Mouse (Mus musculus): ENCODE measurements around the gene Rabgap1l. TPM values are rescaled to one million over a fixed set of nuclear protein-coding genes. Genes with fewer than 3 reads are reported as not detected.
"Not testable (repeated sequence)": the region's sequence is repeated elsewhere in the genome, so short reads cannot be mapped to it uniquely, and the experiment has no call there.

Rabgap1l gene
- polyA plus RNA-seq, 1 experiment from 2014 or later = 16.7 TPM

- Histone ChIP-seq H3K4me2 (ENCODE audit: low read depth, low read length) (no peak overlapping the region), H3K36me3 (ENCODE audit: control insufficient read depth, insufficient read depth, low read length) (no peaks in the 10 kb centered on the region), H3K4me1 (ENCODE audit: control insufficient read depth, insufficient read depth, low read length) (no peaks in the 10 kb centered on the region), H3K27ac (ENCODE audit: low read length) (no peak overlapping the region), H3K27me3 (replicated peaks; ENCODE audit: control insufficient read depth, insufficient read depth, low read length) (no peaks in the 10 kb centered on the region), H3K9ac (ENCODE audit: low read depth, low read length) (no peak overlapping the region), H3K9me3 (ENCODE audit: control insufficient read depth, low read length) (no peaks in the 10 kb centered on the region), H3K4me3 (ENCODE audit: low read length) (no peak overlapping the region)
- WGBS = 71% methylated on average over 1 of the region's 1 CpGs
- no peak for ATAC-seq
Measured at GRCm38 (mm10) chr1:160446823-160447222, 346.2 kb downstream of the Rabgap1l start.

- no peaks in the 10 kb centered on the region for H3K9me3 ChIP-seq (ENCODE audit: control insufficient read depth, low read length)
- no peak overlapping the region for H3K4me3 ChIP-seq (ENCODE audit: low read length)
- H3K36me3 ChIP-seq (ENCODE audit: control insufficient read depth, insufficient read depth, low read length) = no peaks in the 10 kb centered on the region
- H3K27me3 ChIP-seq (replicated peaks; ENCODE audit: control insufficient read depth, insufficient read depth, low read length) = no peaks in the 10 kb centered on the region
- H3K4me2 ChIP-seq (ENCODE audit: low read depth, low read length) = no peak overlapping the region
- H3K4me1 ChIP-seq (ENCODE audit: control insufficient read depth, insufficient read depth, low read length) = no peaks in the 10 kb centered on the region
- WGBS = 80% methylated on average over 1 of the region's 1 CpGs
- no peak overlapping the region for H3K27ac ChIP-seq (ENCODE audit: low read length)
- H3K9ac ChIP-seq (ENCODE audit: low read depth, low read length) = no peak overlapping the region
- no peak for ATAC-seq
Measured at GRCm38 (mm10) chr1:160443506-160443905, 349.5 kb downstream of the Rabgap1l start.

GRCm38 (mm10) chr1:160441679-160442078, 351.3 kb downstream of the Rabgap1l start:
- Histone ChIP-seq H3K4me1 (ENCODE audit: control insufficient read depth, insufficient read depth, low read length) (no peaks in the 10 kb centered on the region), H3K9ac (ENCODE audit: low read depth, low read length) (no peak overlapping the region), H3K27me3 (replicated peaks; ENCODE audit: control insufficient read depth, insufficient read depth, low read length) (no peaks in the 10 kb centered on the region), H3K4me2 (ENCODE audit: low read depth, low read length) (no peak overlapping the region), H3K9me3 (ENCODE audit: control insufficient read depth, low read length) (no peaks in the 10 kb centered on the region), H3K4me3 (ENCODE audit: low read length) (no peak overlapping the region), H3K36me3 (ENCODE audit: control insufficient read depth, insufficient read depth, low read length) (no peaks in the 10 kb centered on the region), H3K27ac (ENCODE audit: low read length) (no peak overlapping the region)
- no peak for ATAC-seq
- 80% methylated on average over 2 of the region's 2 CpGs for WGBS

GRCm38 (mm10) chr1:160441161-160441560, 351.9 kb downstream of the Rabgap1l start:
- no peak for ATAC-seq
- no peak overlapping the region for H3K9ac ChIP-seq (ENCODE audit: low read depth, low read length)
- no peaks in the 10 kb centered on the region for H3K36me3 ChIP-seq (ENCODE audit: control insufficient read depth, insufficient read depth, low read length)
- 85% methylated on average over 5 of the region's 5 CpGs for WGBS
- H3K4me3 ChIP-seq (ENCODE audit: low read length) = no peak overlapping the region
- no peak overlapping the region for H3K27ac ChIP-seq (ENCODE audit: low read length)
- no peak overlapping the region for H3K4me2 ChIP-seq (ENCODE audit: low read depth, low read length)
- no peaks in the 10 kb centered on the region for H3K9me3 ChIP-seq (ENCODE audit: control insufficient read depth, low read length)
- no peaks in the 10 kb centered on the region for H3K27me3 ChIP-seq (replicated peaks; ENCODE audit: control insufficient read depth, insufficient read depth, low read length)
- no peaks in the 10 kb centered on the region for H3K4me1 ChIP-seq (ENCODE audit: control insufficient read depth, insufficient read depth, low read length)

- H3K9me3 ChIP-seq (ENCODE audit: control insufficient read depth, low read length) = no peaks in the 10 kb centered on the region
- H3K4me2 ChIP-seq (ENCODE audit: low read depth, low read length) = no peak overlapping the region
- no peak overlapping the region for H3K27ac ChIP-seq (ENCODE audit: low read length)
- WGBS = 67% methylated on average over 4 of the region's 4 CpGs
- H3K4me3 ChIP-seq (ENCODE audit: low read length) = no peak overlapping the region
- H3K27me3 ChIP-seq (replicated peaks; ENCODE audit: control insufficient read depth, insufficient read depth, low read length) = no peaks in the 10 kb centered on the region
- H3K4me1 ChIP-seq (ENCODE audit: control insufficient read depth, insufficient read depth, low read length) = no peaks in the 10 kb centered on the region
- H3K9ac ChIP-seq (ENCODE audit: low read depth, low read length) = no peak overlapping the region
- ATAC-seq = no peak
- no peaks in the 10 kb centered on the region for H3K36me3 ChIP-seq (ENCODE audit: control insufficient read depth, insufficient read depth, low read length)
Measured at GRCm38 (mm10) chr1:160438820-160439219, 354.2 kb downstream of the Rabgap1l start.

GRCm38 (mm10) chr1:160417196-160417854, 375.7 kb downstream of the Rabgap1l start:
- Histone ChIP-seq H3K27me3 (replicated peaks; ENCODE audit: control insufficient read depth, insufficient read depth, low read length) (no peaks in the 10 kb centered on the region), H3K36me3 (ENCODE audit: control insufficient read depth, insufficient read depth, low read length) (no peaks in the 10 kb centered on the region), H3K4me2 (ENCODE audit: low read depth, low read length) (no peak overlapping the region)

GRCm38 (mm10) chr1:160410822-160411221, 382.2 kb downstream of the Rabgap1l start:
- no peak overlapping the region for H3K4me2 ChIP-seq (ENCODE audit: low read depth, low read length)
- no peak for ATAC-seq
- no peak overlapping the region for H3K27ac ChIP-seq (ENCODE audit: low read length)
- no peak overlapping the region for H3K4me3 ChIP-seq (ENCODE audit: low read length)
- no peaks in the 10 kb centered on the region for H3K9me3 ChIP-seq (ENCODE audit: control insufficient read depth, low read length)
- H3K36me3 ChIP-seq (ENCODE audit: control insufficient read depth, insufficient read depth, low read length) = no peaks in the 10 kb centered on the region
- H3K9ac ChIP-seq (ENCODE audit: low read depth, low read length) = no peak overlapping the region
- WGBS = 37% methylated on average over 5 of the region's 5 CpGs
- no peaks in the 10 kb centered on the region for H3K27me3 ChIP-seq (replicated peaks; ENCODE audit: control insufficient read depth, insufficient read depth, low read length)
- no peaks in the 10 kb centered on the region for H3K4me1 ChIP-seq (ENCODE audit: control insufficient read depth, insufficient read depth, low read length)

More at GRCm38 (mm10) chr1:160417196-160417854, 375.7 kb downstream of the Rabgap1l start:
- Histone ChIP-seq H3K4me1 (ENCODE audit: control insufficient read depth, insufficient read depth, low read length) (no peaks in the 10 kb centered on the region), H3K4me3 (ENCODE audit: low read length) (no peak overlapping the region), H3K9ac (ENCODE audit: low read depth, low read length) (no peak overlapping the region), H3K9me3 (ENCODE audit: control insufficient read depth, low read length) (no peaks in the 10 kb centered on the region), H3K27ac (ENCODE audit: low read length) (no peak overlapping the region)
- WGBS = 63% methylated on average over 5 of the region's 5 CpGs
- no peak for ATAC-seq

GRCm38 (mm10) chr1:160409689-160410088, 383.3 kb downstream of the Rabgap1l start:
- H3K9me3 ChIP-seq (ENCODE audit: control insufficient read depth, low read length); H3K9ac ChIP-seq (ENCODE audit: low read depth, low read length); H3K27me3 ChIP-seq (replicated peaks; ENCODE audit: control insufficient read depth, insufficient read depth, low read length); H3K4me1 ChIP-seq (ENCODE audit: control insufficient read depth, insufficient read depth, low read length); H3K4me2 ChIP-seq (ENCODE audit: low read depth, low read length); ATAC-seq; H3K4me3 ChIP-seq (ENCODE audit: low read length); H3K36me3 ChIP-seq (ENCODE audit: control insufficient read depth, insufficient read depth, low read length); H3K27ac ChIP-seq (ENCODE audit: low read length): not testable (repeated sequence)
- WGBS = 85% methylated on average over 4 of the region's 4 CpGs

GRCm38 (mm10) chr1:160409123-160409522, 383.9 kb downstream of the Rabgap1l start:
- Histone ChIP-seq H3K27me3 (replicated peaks; ENCODE audit: control insufficient read depth, insufficient read depth, low read length) (no peaks in the 10 kb centered on the region), H3K27ac (ENCODE audit: low read length) (no peak overlapping the region), H3K4me1 (ENCODE audit: control insufficient read depth, insufficient read depth, low read length) (no peaks in the 10 kb centered on the region), H3K9ac (ENCODE audit: low read depth, low read length) (no peak overlapping the region), H3K4me2 (ENCODE audit: low read depth, low read length) (no peak overlapping the region), H3K9me3 (ENCODE audit: control insufficient read depth, low read length) (no peaks in the 10 kb centered on the region), H3K36me3 (ENCODE audit: control insufficient read depth, insufficient read depth, low read length) (no peaks in the 10 kb centered on the region), H3K4me3 (ENCODE audit: low read length) (no peak overlapping the region)
- WGBS = 72% methylated on average over 1 of the region's 1 CpGs
- no peak for ATAC-seq
